Mouse (Mus musculus) CH12.LX (cell line): ENCODE measurements around the gene Zfp90. TPM values are rescaled to one million over a fixed set of nuclear protein-coding genes. Genes with fewer than 3 reads are reported as not detected.

Experiments used
- DNase-seq: peaks from one replicate; pipeline ENCODE4 v3.0.0-alpha.2; 2013; ENCODE audit errors: extremely low read depth
- H3K27ac ChIP-seq: 2 replicates; pipeline ENCODE4 v1.5.1; 2012; ENCODE audit warnings: low read depth, mild to moderate bottlenecking, control low read depth, moderate library complexity; ENCODE audit not compliant: insufficient read depth
- H3K27me3 ChIP-seq: replicated peaks from 2 replicates; pipeline ENCODE3; 2012; ENCODE audit warnings: inconsistent platforms
- H3K36me3 ChIP-seq, 2 experiments: replicated peaks in 1 of 2; 2 replicates each; pipeline versions ENCODE3 to v1.6.1; 2012; ENCODE audit warnings: inconsistent platforms in 1 of 2, low read length in 1 of 2, mild to moderate bottlenecking in 1 of 2, mixed read lengths in 1 of 2, moderate library complexity in 1 of 2; ENCODE audit not compliant: control insufficient read depth in 1 of 2, insufficient read depth in 1 of 2
- H3K4me1 ChIP-seq, 2 experiments: 2 replicates each; pipeline ENCODE4 v1.6.1; 2012; ENCODE audit warnings: inconsistent platforms in 1 of 2, moderate library complexity in 1 of 2; ENCODE audit not compliant: insufficient read depth in 2 of 2, control insufficient read depth in 1 of 2
- H3K4me2 ChIP-seq: 2 replicates; pipeline ENCODE4 v1.6.1; 2012; ENCODE audit warnings: low read depth, mild to moderate bottlenecking, control low read depth; ENCODE audit not compliant: poor library complexity, insufficient read depth, severe bottlenecking
- H3K4me3 ChIP-seq, 3 experiments: fragments of 150-350 bp in 1 of 3; sonication (generic) in 1 of 3; replicated peaks in 1 of 3; 2 replicates each; pipeline versions ENCODE3 to v1.5.1; 2011 to 2012; ENCODE audit warnings: low read depth in 2 of 3, low read length in 2 of 3, mild to moderate bottlenecking in 2 of 3, moderate library complexity in 2 of 3, control low read depth in 1 of 3, improper control_type of control experiment in 1 of 3, inconsistent platforms in 1 of 3, mixed read lengths in 1 of 3; ENCODE audit not compliant: poor library complexity in 1 of 3
- H3K79me2 ChIP-seq: replicated peaks from 2 replicates; pipeline ENCODE4 v1.6.1; 2012; ENCODE audit warnings: mild to moderate bottlenecking, moderate library complexity; ENCODE audit not compliant: control insufficient read depth, poor library complexity, insufficient read depth, severe bottlenecking; ENCODE audit errors: extremely low read depth
- H3K9ac ChIP-seq: 2 replicates; pipeline ENCODE4 v1.6.1; 2012; ENCODE audit warnings: low read depth, mild to moderate bottlenecking, control low read depth, moderate library complexity; ENCODE audit not compliant: insufficient read depth
- H3K9me3 ChIP-seq: replicated peaks from 2 replicates; pipeline ENCODE3; 2012; ENCODE audit warnings: low read length, inconsistent platforms, mixed read lengths
- CHD1 ChIP-seq: IDR thresholded peaks from 2 replicates; pipeline ENCODE4 v1.6.1; 2012; ENCODE audit warnings: low read depth, low read length, improper control_type of control experiment, inconsistent platforms
- CTCF ChIP-seq, 2 experiments: IDR thresholded peaks in 1 of 2; conservative IDR thresholded peaks in 1 of 2; 2 replicates each; pipeline ENCODE4 v1.5.1; 2011 to 2012; ENCODE audit warnings: low read depth in 2 of 2, low read length in 2 of 2, improper control_type of control experiment in 1 of 2, inconsistent platforms in 1 of 2, mild to moderate bottlenecking in 1 of 2, moderate library complexity in 1 of 2
- IRF4 ChIP-seq: IDR thresholded peaks from 2 replicates; pipeline ENCODE4 v1.6.1; 2014; ENCODE audit warnings: low read depth, mild to moderate bottlenecking, inconsistent platforms, low read length, improper control_type of control experiment
- JUND ChIP-seq: conservative IDR thresholded peaks from 2 replicates; pipeline ENCODE4 v1.6.1; 2011; ENCODE audit warnings: low read depth, low read length, improper control_type of control experiment
- MAX ChIP-seq: IDR thresholded peaks from 2 replicates; pipeline ENCODE4 v1.6.1; 2011; ENCODE audit warnings: low read length, improper control_type of control experiment
- POLR2A ChIP-seq: IDR thresholded peaks from 2 replicates; pipeline ENCODE4 v1.6.1; 2011; ENCODE audit warnings: low read depth, mild to moderate bottlenecking, improper control_type of control experiment, low read length
- SIN3A ChIP-seq: IDR thresholded peaks from 2 replicates; pipeline ENCODE4 v1.6.1; 2012; ENCODE audit warnings: low read length, improper control_type of control experiment, inconsistent platforms
- dilution Hi-C: fragments of 300-500 bp; cut with MboI; formaldehyde crosslinking; loops from 2 replicates; pipeline ENCODE4 v1.14.3; 2020; ENCODE audit warnings: low sequenced_read_pairs; ENCODE audit not compliant: extremely low pct_unique_long_range_greater_than_20kb, extremely low pct_ligation_motif_present
- in situ Hi-C: fragments of 300-500 bp; cut with MboI; formaldehyde crosslinking; loops from 3 replicates; pipeline ENCODE4 v1.14.3; 2019; ENCODE audit warnings: low sequenced_read_pairs, low pct_ligation_motif_present, low pct_unique_long_range_greater_than_20kb, mixed read lengths
- polyA plus RNA-seq: library from polyadenylated mRNA; unstranded; fragments of >175 nt; gene quantifications from 2 replicates; pipeline ENCODE4 v1.2.1, GENCODE M21; 2012; ENCODE audit warnings: low read depth; ENCODE audit not compliant: insufficient read length
- total RNA-seq, 2 experiments: library from RNA; depleted of rRNA; stranded (reverse); fragments of 300-350 nt in 1 of 2; fragments of >200 nt in 1 of 2; gene quantifications; 2 replicates each; pipeline ENCODE4 v1.2.3; 2012 to 2014

The Zfp90 gene
- total and polyA plus RNA-seq, 3 experiments = 1.8 to 3.5 (median 3.0) TPM

- TF ChIP-seq MAX (no peak), POLR2A (no peak), SIN3A (no peak)
- no peak for DNase-seq
- Histone ChIP-seq H3K4me3 (no peak overlapping the region), H3K9me3 (no peaks in the 10 kb centered on the region), H3K27me3 (peaks cover 8% of the 10 kb centered on the region), H3K27ac (no peak overlapping the region), H3K79me2 (no peaks in the 10 kb centered on the region), H3K36me3 (no peaks in the 10 kb centered on the region), H3K4me1 (no peaks in the 10 kb centered on the region), H3K4me2 (no peak overlapping the region), H3K9ac (no peak overlapping the region)
- in situ Hi-C loops = no loop called here
- dilution Hi-C loops = no loop called here
Measured at GRCm38 (mm10) chr8:106469485-106469884, 54.4 kb downstream of the Zfp90 start.

GRCm38 (mm10) chr8:106474001-106474400 is 58.9 kb downstream of the Zfp90 start:
- dilution Hi-C loops (no loop called here), in situ Hi-C loops (no loop called here)
- TF ChIP-seq JUND (no peak), IRF4 (no peak), CHD1 (no peak), CTCF (conservative IDR thresholded peaks at IDR 0.05 in 1 of 2, IDR thresholded peaks at IDR 0.05 in 1 of 2; ENCODE audit: low read depth in 2 of 2, low read length in 2 of 2) (no peak)

More at GRCm38 (mm10) chr8:106474001-106474400, 58.9 kb downstream of the Zfp90 start:
- Histone ChIP-seq H3K36me3 (no peaks in the 10 kb centered on the region), H3K27me3 (peaks cover 8% of the 10 kb centered on the region), H3K9ac (no peak overlapping the region), H3K4me3 (no peak overlapping the region), H3K4me2 (no peak overlapping the region), H3K79me2 (no peaks in the 10 kb centered on the region), H3K9me3 (no peaks in the 10 kb centered on the region), H3K4me1 (no peaks in the 10 kb centered on the region), H3K27ac (no peak overlapping the region)
- DNase-seq = no peak

Other genes with a start within 250 kb of the Zfp90 start
- 24.2 and 27.8 TPM in 2 replicates for gene Slc7a6, start 246.5 kb upstream of the Zfp90 start, total RNA-seq (2012; rRNA removed)
- 29.5 and 32.6 TPM in 2 replicates for gene Slc7a6, start 246.5 kb upstream of the Zfp90 start, total RNA-seq (2014; rRNA removed)
- 61.8 and 67.1 TPM in 2 replicates for gene Slc7a6, start 246.5 kb upstream of the Zfp90 start, polyA plus RNA-seq
- 38.7 and 44.1 TPM in 2 replicates for gene Slc7a6os, start 204.4 kb upstream of the Zfp90 start, total RNA-seq (2012; rRNA removed)
- 65.1 and 79.5 TPM in 2 replicates for gene Slc7a6os, start 204.4 kb upstream of the Zfp90 start, total RNA-seq (2014; rRNA removed)
- 60.0 and 62.5 TPM in 2 replicates for gene Slc7a6os, start 204.4 kb upstream of the Zfp90 start, polyA plus RNA-seq
- 83.7 and 87.3 TPM in 2 replicates for gene Prmt7, start 204.4 kb upstream of the Zfp90 start, total RNA-seq (2012; rRNA removed)
- gene Prmt7, start 204.4 kb upstream of the Zfp90 start, total RNA-seq (2014; rRNA removed) = 69.5 and 73.9 TPM in 2 replicates
- 48.4 and 56.5 TPM in 2 replicates for gene Prmt7, start 204.4 kb upstream of the Zfp90 start, polyA plus RNA-seq
- 0.21 and 0.25 TPM in 2 replicates for gene Smpd3, start 77.3 kb upstream of the Zfp90 start, total RNA-seq (2012; rRNA removed)
- 0.16 and 0.23 TPM in 2 replicates for gene Smpd3, start 77.3 kb upstream of the Zfp90 start, total RNA-seq (2014; rRNA removed)
- 0.16 and 0.19 TPM in 2 replicates for gene Smpd3, start 77.3 kb upstream of the Zfp90 start, polyA plus RNA-seq
- gene 6030452D12Rik, start 85.2 kb downstream of the Zfp90 start, total RNA-seq (2012; rRNA removed) = not detected in 2 replicates
- not detected in 2 replicates for gene 6030452D12Rik, start 85.2 kb downstream of the Zfp90 start, total RNA-seq (2014; rRNA removed)
- gene 6030452D12Rik, start 85.2 kb downstream of the Zfp90 start, polyA plus RNA-seq = not detected in 2 replicates
- gene Cdh3, start 95.6 kb downstream of the Zfp90 start, total RNA-seq (2012; rRNA removed) = not detected in 2 replicates
- not detected in 2 replicates for gene Cdh3, start 95.6 kb downstream of the Zfp90 start, total RNA-seq (2014; rRNA removed)
- not detected in 2 replicates for gene Cdh3, start 95.6 kb downstream of the Zfp90 start, polyA plus RNA-seq
- gene Gm10073, start 158.1 kb downstream of the Zfp90 start, total RNA-seq (2012; rRNA removed) = 94.9 and 117 TPM in 2 replicates
- gene Gm10073, start 158.1 kb downstream of the Zfp90 start, total RNA-seq (2014; rRNA removed) = 185 and 224 TPM in 2 replicates
- gene Gm10073, start 158.1 kb downstream of the Zfp90 start, polyA plus RNA-seq = 21.6 and 21.7 TPM in 2 replicates
- gene Cdh1, start 188.0 kb downstream of the Zfp90 start, total RNA-seq (2012; rRNA removed) = 0.13 TPM in 1 of 2 replicates, not detected in the other
- not detected in 2 replicates for gene Cdh1, start 188.0 kb downstream of the Zfp90 start, total RNA-seq (2014; rRNA removed)
- not detected in 2 replicates for gene Cdh1, start 188.0 kb downstream of the Zfp90 start, polyA plus RNA-seq